Mouse (Mus musculus) E14TG2a.4 (cell line): ENCODE results near the gene Sema4c.

Experiments used
- H3K27me3 ChIP-seq: 2 replicates; pipeline ENCODE4 v1.6.1; 2014; ENCODE audit warnings: low read length, control low read depth; ENCODE audit not compliant: insufficient read depth
- H3K36me3 ChIP-seq: 2 replicates; pipeline ENCODE4 v1.6.1; 2014; ENCODE audit warnings: low read length, control low read depth; ENCODE audit not compliant: insufficient read depth
- H3K4me1 ChIP-seq: replicated peaks from 2 replicates; pipeline ENCODE4 v1.6.1; 2014; ENCODE audit warnings: low read depth, low read length, control low read depth
- H3K4me3 ChIP-seq: replicated peaks from 2 replicates; pipeline ENCODE4 v1.5.1; 2014; ENCODE audit warnings: mild to moderate bottlenecking, low read length
- H3K9me3 ChIP-seq: 2 replicates; pipeline ENCODE4 v1.6.1; 2014; ENCODE audit warnings: low read length, control low read depth
- CTCF ChIP-seq: conservative IDR thresholded peaks from 2 replicates; pipeline ENCODE4 v1.5.1; 2014; ENCODE audit warnings: low read length
- NANOG ChIP-seq: IDR thresholded peaks from 2 replicates; pipeline ENCODE4 v1.6.1; 2014; ENCODE audit warnings: borderline replicate concordance, low read length, mixed read lengths
- POU5F1 ChIP-seq: IDR thresholded peaks from 2 replicates; pipeline ENCODE4 v1.6.1; 2014; ENCODE audit warnings: low read length, borderline replicate concordance

Gene Sema4c

DNA sequence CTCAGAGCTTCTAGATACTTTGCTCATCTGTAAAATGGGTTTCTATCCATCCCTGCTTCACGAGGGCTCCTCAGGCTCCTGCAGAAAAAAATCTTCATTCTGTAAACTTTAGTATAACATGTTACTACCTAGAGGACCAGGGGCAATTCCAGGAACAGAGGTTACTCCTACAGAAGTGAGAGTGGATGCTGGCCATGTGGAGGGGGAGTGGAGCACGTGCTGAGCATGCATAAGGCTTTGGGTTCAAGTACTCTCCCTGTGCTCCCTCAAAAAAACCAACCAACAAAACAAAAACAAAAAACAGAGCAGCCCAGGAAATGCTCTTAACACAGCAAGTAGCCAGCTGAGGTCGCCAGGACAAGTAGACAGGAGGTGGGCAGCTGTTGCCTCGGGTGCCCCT, 5.5 kb upstream of the Sema4c start:
- no peaks in the 10 kb centered on the region for H3K9me3 ChIP-seq
- H3K36me3 ChIP-seq: 0 out of 2 replicates have a peak, but pooled peaks cover 5% of the 10 kb centered on the region
- peaks cover 70% of the 10 kb centered on the region for H3K4me1 ChIP-seq
- TF ChIP-seq CTCF: no peak
- no peak for TF ChIP-seq NANOG
- H3K4me3 ChIP-seq: no peak overlapping the region
- H3K27me3 ChIP-seq: peaks cover 70% of the 10 kb centered on the region

DNA sequence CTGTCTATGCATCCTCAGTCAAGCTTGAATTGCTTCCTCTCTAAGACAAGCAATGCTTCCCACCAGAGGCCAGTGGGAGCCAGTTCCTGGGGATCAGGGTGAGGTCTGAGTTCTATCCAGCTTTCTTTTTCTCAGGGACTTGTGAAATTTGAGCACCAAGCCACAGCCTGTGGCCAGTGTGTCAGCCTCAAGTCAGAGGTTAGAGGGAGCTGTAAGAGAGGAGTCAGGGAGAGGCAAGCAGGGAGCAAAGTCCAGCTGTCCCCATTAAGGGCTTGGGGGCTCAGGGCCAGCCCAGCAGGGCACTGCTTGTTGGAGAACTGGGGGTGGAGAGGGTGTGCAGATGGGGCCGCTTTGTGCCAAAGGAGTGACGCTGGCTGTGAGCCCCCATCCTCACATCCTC, 5.0 kb upstream of the Sema4c start:
- Histone ChIP-seq H3K4me3 (no peak overlapping the region), H3K9me3 (no peaks in the 10 kb centered on the region), H3K36me3 (0 out of 2 replicates have a peak, but pooled peaks cover 5% of the 10 kb centered on the region), H3K27me3 (peaks cover 73% of the 10 kb centered on the region), H3K4me1 (peaks cover 69% of the 10 kb centered on the region)
- TF ChIP-seq CTCF (no peak), POU5F1 (no peak), NANOG (no peak)

DNA sequence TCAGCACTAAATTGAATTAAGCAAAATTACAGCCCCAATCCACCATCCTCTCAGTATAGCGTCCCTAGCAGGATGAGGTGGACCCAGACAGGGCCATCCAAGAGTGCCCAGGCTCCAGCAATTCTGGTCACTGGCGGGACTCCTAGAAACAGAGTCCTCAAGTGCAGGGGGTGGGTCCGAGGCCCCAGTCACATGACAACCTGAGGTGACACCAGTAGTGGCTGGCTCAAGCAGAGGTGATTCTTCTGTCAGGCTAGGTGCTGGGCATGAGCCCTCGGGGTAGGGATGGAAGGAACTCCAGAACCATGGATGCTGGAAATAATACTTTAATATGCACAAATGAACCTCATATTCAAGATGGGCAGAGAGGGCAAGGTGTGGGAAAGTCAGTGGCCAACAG, 4.2 kb upstream of the Sema4c start:
- 0 out of 2 replicates have a peak, but pooled peaks cover 5% of the 10 kb centered on the region for H3K36me3 ChIP-seq
- H3K9me3 ChIP-seq: no peaks in the 10 kb centered on the region
- H3K4me1 ChIP-seq: peaks cover 61% of the 10 kb centered on the region
- H3K27me3 ChIP-seq: peaks cover 80% of the 10 kb centered on the region
- TF ChIP-seq CTCF: no peak
- no peak for TF ChIP-seq NANOG
- no peak for TF ChIP-seq POU5F1
- no peak overlapping the region for H3K4me3 ChIP-seq

DNA sequence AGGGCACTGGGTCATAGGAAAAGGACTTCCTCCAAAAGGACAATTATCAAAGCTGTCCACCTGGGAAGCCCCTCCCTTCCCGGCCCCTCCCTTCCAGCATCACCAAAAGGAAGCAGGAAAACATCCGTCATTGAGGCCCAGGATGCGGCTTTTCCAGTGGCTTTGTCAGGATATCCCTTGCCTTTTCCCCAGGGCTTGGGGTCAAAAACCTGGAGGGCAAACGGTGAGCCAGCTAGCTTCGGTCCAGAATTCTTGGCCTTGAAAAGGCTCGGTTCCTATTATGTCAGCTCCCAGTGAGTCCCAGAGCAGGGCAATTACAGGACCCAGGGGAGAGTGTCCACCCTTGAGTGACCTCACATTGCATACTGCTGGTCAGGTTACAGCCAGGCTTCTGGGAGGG, 2.8 kb upstream of the Sema4c start:
- no peaks in the 10 kb centered on the region for H3K9me3 ChIP-seq
- no peak overlapping the region for H3K4me3 ChIP-seq
- 0 out of 2 replicates have a peak, but pooled peaks cover 5% of the 10 kb centered on the region for H3K36me3 ChIP-seq
- TF ChIP-seq CTCF: no peak
- TF ChIP-seq POU5F1: no peak
- no peak for TF ChIP-seq NANOG
- H3K27me3 ChIP-seq: peaks cover 86% of the 10 kb centered on the region
- H3K4me1 ChIP-seq: peaks cover 56% of the 10 kb centered on the region

DNA sequence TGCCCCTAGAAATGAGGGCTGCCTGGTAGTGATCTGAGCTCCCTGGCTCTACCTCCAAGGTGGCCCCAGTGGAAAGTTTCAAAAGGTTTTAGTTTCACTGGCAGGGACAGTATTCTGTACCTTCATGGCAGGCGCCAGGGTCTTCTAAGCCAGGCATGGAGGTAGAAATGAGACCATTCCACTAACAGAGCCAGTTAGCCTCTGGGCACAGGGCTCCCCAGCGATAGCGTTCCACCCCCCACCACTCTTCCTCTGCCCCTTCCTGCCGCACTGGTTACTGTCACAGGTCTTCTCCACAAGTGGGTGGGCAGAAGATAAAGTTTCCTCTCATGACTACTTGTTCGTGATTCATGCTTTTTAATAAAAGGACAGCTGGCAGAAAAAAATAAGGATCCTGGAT, 1.7 kb upstream of the Sema4c start:
- H3K9me3 ChIP-seq: no peaks in the 10 kb centered on the region
- no peak for TF ChIP-seq NANOG
- TF ChIP-seq CTCF: no peak
- TF ChIP-seq POU5F1: no peak
- H3K27me3 ChIP-seq: peaks cover 90% of the 10 kb centered on the region
- H3K36me3 ChIP-seq: 0 out of 2 replicates have a peak, but pooled peaks cover 5% of the 10 kb centered on the region
- peaks cover 63% of the 10 kb centered on the region for H3K4me1 ChIP-seq
- H3K4me3 ChIP-seq: no peak overlapping the region

DNA sequence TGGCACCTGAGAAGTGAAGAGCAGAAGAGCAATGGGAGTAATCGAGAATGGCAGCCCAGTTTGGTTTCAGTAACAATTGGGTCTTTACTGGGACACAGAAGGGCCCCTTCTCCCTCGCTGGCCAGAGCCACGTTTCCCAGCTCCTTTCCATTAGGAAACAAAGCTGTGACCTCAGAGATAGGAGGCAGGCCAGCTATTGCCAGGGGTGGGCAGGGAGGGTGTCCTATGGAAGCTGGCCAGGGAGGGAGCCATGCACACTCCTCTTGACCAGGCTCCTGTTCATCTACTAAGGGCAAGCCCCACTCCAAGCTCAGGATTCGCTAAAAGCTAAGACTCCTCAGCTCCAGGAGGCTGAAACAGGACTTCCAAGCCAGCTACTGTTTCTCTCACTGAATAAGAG, 1.1 kb upstream of the Sema4c start:
- Histone ChIP-seq H3K4me1 (peaks cover 69% of the 10 kb centered on the region), H3K27me3 (peaks cover 90% of the 10 kb centered on the region), H3K4me3 (no peak overlapping the region), H3K9me3 (no peaks in the 10 kb centered on the region), H3K36me3 (0 out of 2 replicates have a peak, but pooled peaks cover 5% of the 10 kb centered on the region)
- no peak for TF ChIP-seq CTCF
- TF ChIP-seq POU5F1: no peak
- no peak for TF ChIP-seq NANOG

DNA sequence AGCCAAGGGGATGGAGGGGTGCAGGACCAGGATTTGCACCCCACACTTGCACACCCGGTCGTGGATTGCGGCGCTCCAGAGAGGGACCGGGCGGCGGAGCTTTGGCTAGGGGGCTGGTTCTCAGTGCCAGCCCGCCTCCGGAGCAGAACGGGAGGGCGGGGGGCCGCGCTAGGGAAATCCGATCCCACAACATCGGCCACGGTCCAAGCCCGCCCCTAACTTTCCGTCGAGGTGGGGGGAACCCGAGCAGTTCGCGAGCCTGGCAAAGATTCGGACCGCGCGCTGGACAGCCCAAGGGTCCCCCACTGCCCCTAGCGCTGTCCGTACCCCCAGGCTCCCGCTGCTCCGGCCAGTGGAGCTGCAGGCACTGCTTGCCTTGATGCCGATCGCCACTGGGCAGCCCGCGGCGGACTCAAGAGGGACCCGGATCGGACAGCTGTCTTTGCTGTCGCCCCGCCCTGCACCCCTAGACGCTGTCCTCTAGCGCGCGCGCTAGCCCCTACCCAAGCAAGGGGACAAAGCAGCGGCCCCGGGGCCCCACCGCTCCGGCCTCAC, 615 bp downstream of the Sema4c start:
- Histone ChIP-seq H3K9me3 (no peaks in the 10 kb centered on the region), H3K4me1 (peaks cover 76% of the 10 kb centered on the region), H3K36me3 (0 out of 2 replicates have a peak, but pooled peaks cover 10% of the 10 kb centered on the region), H3K27me3 (peaks cover 93% of the 10 kb centered on the region), H3K4me3 (peak overlapping the region; percentile 93)
- TF ChIP-seq CTCF (no peak), POU5F1 (no peak), NANOG (no peak)

DNA sequence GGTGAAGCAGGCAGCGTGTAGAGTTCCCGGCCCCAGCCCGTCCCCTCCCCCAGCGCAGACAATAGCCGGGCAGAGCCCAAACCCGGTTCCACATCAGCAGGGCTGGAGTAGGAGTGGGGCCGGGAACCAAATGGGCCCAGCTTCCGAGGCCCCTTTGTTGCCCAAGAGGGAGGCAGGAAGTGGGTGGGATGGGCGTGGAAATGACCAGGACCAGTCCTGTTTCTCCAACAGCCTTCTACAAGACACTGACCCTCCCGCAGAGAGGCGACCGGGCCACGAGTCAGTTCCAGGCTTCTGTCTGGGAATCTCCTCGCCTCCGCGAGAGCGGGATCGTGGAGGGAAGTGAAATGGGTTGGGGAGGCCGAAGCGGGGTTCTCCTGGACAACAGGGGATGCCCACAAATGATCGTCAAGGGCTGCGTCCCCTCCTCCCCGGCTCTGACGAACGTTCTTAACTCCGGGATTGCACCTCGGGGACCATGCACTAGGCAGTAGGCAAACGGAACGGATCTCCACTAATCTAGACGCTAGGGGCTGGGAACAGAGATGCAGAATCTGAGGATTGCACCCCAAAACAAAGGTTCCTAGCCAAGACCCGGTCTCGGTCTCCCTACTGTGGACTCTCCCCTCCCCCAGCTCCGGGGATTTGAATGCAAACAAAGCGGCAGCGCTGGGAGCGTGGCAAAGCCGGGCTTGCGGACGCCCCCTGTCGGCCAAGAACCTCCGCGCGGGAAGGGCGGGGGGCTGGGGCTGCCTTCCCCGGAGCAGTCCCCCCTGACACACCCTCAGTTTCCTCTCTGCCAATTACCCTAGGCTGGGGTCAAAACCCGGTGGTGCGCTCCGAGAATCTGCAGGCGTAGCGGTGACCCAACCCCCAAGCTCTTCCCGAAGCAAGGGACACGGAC, 1.3 kb downstream of the Sema4c start:
- H3K9me3 ChIP-seq: no peaks in the 10 kb centered on the region
- H3K4me3 ChIP-seq: peak overlapping the region; percentile 93
- TF ChIP-seq POU5F1 (no peak), CTCF (peak; percentile 29)
- peaks cover 93% of the 10 kb centered on the region for H3K27me3 ChIP-seq
- H3K36me3 ChIP-seq: peaks cover 10% of the 10 kb centered on the region; the same call in 1 of the 2 replicates
- H3K4me1 ChIP-seq: peaks cover 76% of the 10 kb centered on the region
